Mouse (Mus musculus): Measurements from ENCODE around the gene Cd7. TPM values are rescaled to one million over a fixed set of nuclear protein-coding genes. Genes with fewer than 3 reads are reported as not detected.
"Not testable (repeated sequence)": the region's sequence is repeated elsewhere in the genome, so short reads cannot be mapped to it uniquely, and the experiment has no call there.

Cd7 gene
- polyA plus RNA-seq, 1 experiment from 2014 or later = 0.51 TPM

DNA sequence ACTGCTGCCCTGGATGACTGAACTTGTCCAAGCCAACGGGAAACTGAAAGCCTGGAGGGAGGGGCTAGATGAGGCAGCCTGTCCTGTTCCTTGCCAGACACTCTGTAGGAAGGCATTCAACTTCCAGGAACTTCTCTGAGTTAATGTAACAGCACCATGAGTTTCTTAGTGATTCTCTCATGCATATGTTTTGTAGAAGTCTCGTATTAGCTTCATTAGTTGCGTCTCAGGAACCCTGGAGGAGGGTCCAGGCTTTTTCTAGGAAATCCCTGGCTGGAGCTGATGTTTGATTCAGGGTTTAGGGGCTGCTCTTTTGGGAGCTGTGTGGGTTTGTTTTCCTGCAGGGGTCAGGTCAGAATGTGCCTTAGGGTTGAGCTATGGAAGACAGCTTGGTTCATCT lies 41.9 kb upstream of the Cd7 start, which contains the start of gene Sectm1a:
Gene Sectm1a, minus strand, starts transcription at position 101 of the 400 bp plus-strand sequence.
- H3K4me3 ChIP-seq (ENCODE audit: low read depth, low read length) = no peak within 1 kb of the TSS
- H3K4me2 ChIP-seq (replicated peaks; ENCODE audit: low read depth) = no peak within 1 kb of the TSS
- TF ChIP-seq CTCF (IDR thresholded peaks at IDR 0.05; ENCODE audit: low read depth) = no peak
- TF ChIP-seq EP300 (optimal IDR thresholded peaks at IDR 0.05) = no peak
- H3K9me3 ChIP-seq (ENCODE audit: control insufficient read depth, low read length) = no peaks in the 10 kb centered on the region
- no peaks in the 10 kb centered on the region for H3K27me3 ChIP-seq (ENCODE audit: control insufficient read depth, insufficient read depth, low read length)
- no peak within 1 kb of the TSS for H3K9ac ChIP-seq (ENCODE audit: low read length)
- H3K27ac ChIP-seq (replicated peaks) = no peak within 1 kb of the TSS
- no peaks in the 10 kb centered on the region for H3K36me3 ChIP-seq (ENCODE audit: control insufficient read depth, insufficient read depth, low read length)
- DNase-seq (ENCODE audit: low spot score) = no peak
- no peaks in the 10 kb centered on the region for H3K4me1 ChIP-seq (replicated peaks; ENCODE audit: control insufficient read depth, insufficient read depth)
- 52% methylated on average over 3 of the region's 3 CpGs for WGBS
- no peak for ATAC-seq (ENCODE audit: low FRiP score, low TSS enrichment)

DNA sequence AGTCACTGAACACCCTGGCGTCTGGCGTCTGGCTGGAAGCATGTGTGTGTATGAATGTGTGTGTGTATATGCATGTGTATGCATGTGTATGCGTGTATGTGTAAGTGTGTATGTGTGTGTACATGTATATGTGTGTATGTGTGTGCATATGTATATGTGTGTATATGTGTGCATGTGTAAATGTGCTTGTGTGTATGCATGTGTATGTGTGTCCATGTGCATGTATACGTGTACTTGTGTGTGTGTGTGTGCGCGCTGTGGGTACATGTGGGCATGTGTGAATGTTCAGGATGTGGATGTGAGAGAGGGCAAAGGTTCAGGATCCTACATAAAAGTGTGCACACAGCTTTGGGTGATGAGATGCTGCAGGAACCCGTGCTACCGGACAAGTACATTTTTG lies 41.1 kb upstream of the Cd7 start:
- Histone ChIP-seq H3K4me3 (ENCODE audit: low read depth, low read length) (no peak overlapping the region), H3K36me3 (ENCODE audit: control insufficient read depth, insufficient read depth, low read length) (no peaks in the 10 kb centered on the region), H3K9ac (ENCODE audit: low read length) (no peak overlapping the region), H3K27me3 (ENCODE audit: control insufficient read depth, insufficient read depth, low read length) (no peaks in the 10 kb centered on the region), H3K9me3 (ENCODE audit: control insufficient read depth, low read length) (no peaks in the 10 kb centered on the region), H3K4me1 (replicated peaks; ENCODE audit: control insufficient read depth, insufficient read depth) (no peaks in the 10 kb centered on the region), H3K4me2 (replicated peaks; ENCODE audit: low read depth) (no peak overlapping the region), H3K27ac (replicated peaks) (no peak overlapping the region)
- WGBS = 94% methylated on average over 8 of the region's 8 CpGs
- TF ChIP-seq CTCF (IDR thresholded peaks at IDR 0.05; ENCODE audit: low read depth) = no peak
- TF ChIP-seq EP300 (optimal IDR thresholded peaks at IDR 0.05) = no peak
- no peak for DNase-seq (ENCODE audit: low spot score)
- ATAC-seq (ENCODE audit: low FRiP score, low TSS enrichment) = no peak

DNA sequence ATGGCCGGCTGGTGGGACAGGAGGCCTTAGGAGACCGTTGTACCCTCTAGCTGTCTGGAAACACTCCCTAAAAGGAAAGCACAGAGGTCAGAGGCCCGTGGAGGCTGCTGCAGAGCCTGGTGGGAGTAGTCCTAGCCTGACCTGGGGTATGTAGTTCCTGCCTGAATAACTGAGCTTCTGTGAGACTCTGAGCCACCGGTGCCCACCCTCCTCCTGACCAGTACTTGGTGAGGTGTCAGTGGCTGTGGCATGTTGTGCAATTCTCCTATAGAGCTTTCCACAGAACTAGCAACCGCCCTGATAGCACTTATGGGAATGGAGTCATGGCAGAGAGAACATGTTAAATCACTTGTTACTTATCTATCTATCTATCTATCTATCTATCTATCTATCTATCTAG lies 36.4 kb upstream of the Cd7 start:
- no peak overlapping the region for H3K4me3 ChIP-seq (ENCODE audit: low read depth, low read length)
- WGBS = 65% methylated on average over 5 of the region's 5 CpGs

DNA sequence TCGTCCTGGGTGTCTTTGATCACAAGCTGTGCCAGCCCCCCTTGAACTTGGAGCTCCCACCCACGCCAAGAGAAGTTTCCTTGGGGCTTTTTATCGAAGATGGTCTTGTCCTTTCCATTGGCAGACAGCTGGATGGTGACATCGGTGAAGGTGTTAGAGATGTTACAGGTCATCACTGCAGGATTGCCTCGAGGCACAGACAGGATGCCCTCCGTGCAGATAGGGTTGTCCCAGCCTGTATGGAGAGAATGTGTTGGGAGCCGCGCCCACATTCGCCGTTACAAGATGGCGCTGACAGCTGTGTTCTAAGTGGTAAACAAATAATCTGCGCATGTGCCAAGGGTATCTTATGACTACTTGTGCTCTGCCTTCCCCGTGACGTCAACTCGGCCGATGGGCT lies 30.4 kb upstream of the Cd7 start:
- not testable (repeated sequence) for H3K9me3 ChIP-seq (ENCODE audit: control insufficient read depth, low read length); H3K4me2 ChIP-seq (replicated peaks; ENCODE audit: low read depth); ATAC-seq (ENCODE audit: low FRiP score, low TSS enrichment); DNase-seq (ENCODE audit: low spot score); H3K27ac ChIP-seq (replicated peaks); H3K4me3 ChIP-seq (ENCODE audit: low read depth, low read length); H3K36me3 ChIP-seq (ENCODE audit: control insufficient read depth, insufficient read depth, low read length); H3K27me3 ChIP-seq (ENCODE audit: control insufficient read depth, insufficient read depth, low read length); H3K4me1 ChIP-seq (replicated peaks; ENCODE audit: control insufficient read depth, insufficient read depth); H3K9ac ChIP-seq (ENCODE audit: low read length)
- 91% methylated on average over 11 of the region's 16 CpGs for whole genome bisulfite sequencing

More for the DNA sequence above, 36.4 kb upstream of the Cd7 start:
- DNase-seq (ENCODE audit: low spot score) = no peak
- Histone ChIP-seq H3K27me3 (ENCODE audit: control insufficient read depth, insufficient read depth, low read length) (no peaks in the 10 kb centered on the region), H3K4me2 (replicated peaks; ENCODE audit: low read depth) (no peak overlapping the region), H3K4me1 (replicated peaks; ENCODE audit: control insufficient read depth, insufficient read depth) (no peaks in the 10 kb centered on the region), H3K36me3 (ENCODE audit: control insufficient read depth, insufficient read depth, low read length) (no peaks in the 10 kb centered on the region), H3K9me3 (ENCODE audit: control insufficient read depth, low read length) (no peaks in the 10 kb centered on the region), H3K9ac (ENCODE audit: low read length) (no peak overlapping the region), H3K27ac (replicated peaks) (no peak overlapping the region)
- ATAC-seq (ENCODE audit: low FRiP score, low TSS enrichment) = no peak
- TF ChIP-seq EP300 (optimal IDR thresholded peaks at IDR 0.05) = no peak
- no peak for TF ChIP-seq CTCF (IDR thresholded peaks at IDR 0.05; ENCODE audit: low read depth)

DNA sequence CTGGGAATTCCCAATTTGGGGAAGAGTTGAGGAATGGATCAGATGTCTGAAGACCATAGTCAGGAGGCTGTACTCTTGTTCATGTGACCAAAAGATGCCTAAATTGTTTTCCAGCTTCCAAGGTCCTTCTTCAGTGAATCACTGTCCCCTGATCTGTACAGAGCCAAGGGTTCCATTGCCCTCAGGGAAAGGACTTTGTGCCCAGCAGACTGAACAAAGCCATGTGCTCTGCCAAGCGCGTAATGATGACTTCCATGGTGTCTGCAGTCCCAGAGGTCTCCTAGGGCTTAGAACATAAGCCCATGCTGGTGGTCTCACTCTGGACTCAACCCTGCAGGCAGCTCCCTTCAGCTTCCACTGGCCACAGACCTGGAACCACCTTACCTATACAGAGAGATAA lies 28.7 kb upstream of the Cd7 start:
- Histone ChIP-seq H3K27me3 (ENCODE audit: control insufficient read depth, insufficient read depth, low read length) (no peaks in the 10 kb centered on the region), H3K4me1 (replicated peaks; ENCODE audit: control insufficient read depth, insufficient read depth) (no peaks in the 10 kb centered on the region; the same call in 1 of the 2 replicates), H3K9ac (ENCODE audit: low read length) (no peak overlapping the region), H3K9me3 (ENCODE audit: control insufficient read depth, low read length) (no peaks in the 10 kb centered on the region), H3K4me3 (ENCODE audit: low read depth, low read length) (no peak overlapping the region), H3K36me3 (ENCODE audit: control insufficient read depth, insufficient read depth, low read length) (no peaks in the 10 kb centered on the region), H3K27ac (replicated peaks) (no peak overlapping the region), H3K4me2 (replicated peaks; ENCODE audit: low read depth) (no peak overlapping the region)
- ATAC-seq (ENCODE audit: low FRiP score, low TSS enrichment) (no peak), DNase-seq (ENCODE audit: low spot score) (no peak)
- TF ChIP-seq EP300 (optimal IDR thresholded peaks at IDR 0.05) (no peak), CTCF (IDR thresholded peaks at IDR 0.05; ENCODE audit: low read depth) (no peak)
- WGBS = 93% methylated on average over 2 of the region's 2 CpGs

DNA sequence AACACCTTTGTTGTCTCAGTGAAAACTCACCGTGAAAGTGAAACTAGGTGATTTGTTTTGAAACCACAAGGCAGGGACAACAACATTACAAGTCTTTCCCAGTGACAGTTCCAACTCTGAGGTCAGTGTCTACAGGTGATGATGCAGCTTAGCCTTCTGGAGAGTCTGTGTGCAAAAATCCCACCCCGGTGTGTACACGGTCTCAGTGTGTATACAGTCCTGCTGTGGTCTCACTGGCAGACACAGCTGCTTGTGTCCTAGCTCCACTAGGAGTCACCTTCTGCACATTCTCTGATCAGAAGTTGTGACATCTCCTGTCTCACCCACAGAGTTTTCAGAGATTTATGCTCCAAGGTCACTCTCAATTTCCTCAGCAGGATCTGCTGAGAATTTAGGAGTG lies 25.0 kb upstream of the Cd7 start:
- H3K9ac ChIP-seq (ENCODE audit: low read length) = no peak overlapping the region
- no peaks in the 10 kb centered on the region for H3K9me3 ChIP-seq (ENCODE audit: control insufficient read depth, low read length)
- H3K4me1 ChIP-seq (replicated peaks; ENCODE audit: control insufficient read depth, insufficient read depth) = no peaks in the 10 kb centered on the region; the same call in 1 of the 2 replicates
- H3K4me2 ChIP-seq (replicated peaks; ENCODE audit: low read depth) = no peak overlapping the region
- DNase-seq (ENCODE audit: low spot score) (no peak), ATAC-seq (ENCODE audit: low FRiP score, low TSS enrichment) (no peak)
- no peaks in the 10 kb centered on the region for H3K27me3 ChIP-seq (ENCODE audit: control insufficient read depth, insufficient read depth, low read length)
- no peak overlapping the region for H3K27ac ChIP-seq (replicated peaks)
- H3K4me3 ChIP-seq (ENCODE audit: low read depth, low read length) = no peak overlapping the region
- WGBS = 60% methylated on average over 3 of the region's 3 CpGs
- H3K36me3 ChIP-seq (ENCODE audit: control insufficient read depth, insufficient read depth, low read length) = no peaks in the 10 kb centered on the region
- TF ChIP-seq EP300 (optimal IDR thresholded peaks at IDR 0.05) (no peak), CTCF (IDR thresholded peaks at IDR 0.05; ENCODE audit: low read depth) (peak; percentile 61)
